Mouse (Mus musculus) liver, adult 10 weeks (tissue): ENCODE data around the gene Rdh14. TPM values are rescaled to one million over a fixed set of nuclear protein-coding genes. Genes with fewer than 3 reads are reported as not detected.

ENCODE experiments used
- polyA plus RNA-seq: library from polyadenylated mRNA; stranded (reverse); fragments of 350-450 nt; fragmentation: Illumina TruSeq; extraction: RNeasy Lipid Tissue Mini Kit (QIAGEN cat#74804); gene quantifications from one replicate; pipeline ENCODE4 v1.2.3, GENCODE M21; 2014; ENCODE audit warnings: low read depth, low replicate concordance

Rdh14 gene
- 45.5 TPM for polyA plus RNA-seq

GRCm38 (mm10) chr12:10390671-10391441 lies at the start of gene Rdh14:
Gene Rdh14 (plus strand): TSS chr12:10390772.

GRCm38 (mm10) chr12:10369673-10370072 lies 20.9 kb upstream of the Rdh14 start, which contains the start of gene Nt5c1b:
Gene Nt5c1b (plus strand): TSS chr12:10369973.

Other genes with a start within 250 kb of the Rdh14 start
- gene Nt5c1b, start 20.8 kb upstream of the Rdh14 start, polyA plus RNA-seq, result not detected